Mouse (Mus musculus): ENCODE data around the gene Cnga3. TPM values are rescaled to one million over a fixed set of nuclear protein-coding genes. Genes with fewer than 3 reads are reported as not detected.

Gene Cnga3
- polyA plus RNA-seq, 2 experiments = 0.11 TPM; not detected in 1

- H3K27ac ChIP-seq (replicated peaks; ENCODE audit: low read depth, low read length) = no peak overlapping the region
- no peak for TF ChIP-seq POLR2A (IDR thresholded peaks at IDR 0.05; ENCODE audit: borderline replicate concordance, extremely low read depth, insufficient read depth, insufficient read length)
- H3K36me3 ChIP-seq (ENCODE audit: control insufficient read depth, insufficient read depth, low read length) = no peaks in the 10 kb centered on the region
- ATAC-seq (ENCODE audit: low FRiP score, low read depth) (no peak), DNase-seq (ENCODE audit: low spot score) (no peak)
- no peaks in the 10 kb centered on the region for H3K27me3 ChIP-seq (ENCODE audit: control insufficient read depth, insufficient read depth, low read length)
- H3K9ac ChIP-seq (ENCODE audit: low read depth, low read length, severe bottlenecking) = no peak overlapping the region
- no peaks in the 10 kb centered on the region for H3K9me3 ChIP-seq (ENCODE audit: control insufficient read depth, low read length)
- H3K4me1 ChIP-seq (ENCODE audit: control insufficient read depth, insufficient read depth, low read length) = 0 out of 2 replicates have a peak, but pooled peaks cover 7% of the 10 kb centered on the region
- no peak overlapping the region for H3K4me3 ChIP-seq (replicated peaks; ENCODE audit: low read length)
- H3K4me2 ChIP-seq (replicated peaks; ENCODE audit: low read depth, low read length, severe bottlenecking) = no peak overlapping the region
- WGBS = 60% methylated on average over 1 of the region's 1 CpGs
These were observed 82.2 kb downstream of the Cnga3 start for GRCm38 (mm10) chr1:37296414-37296813.

DNA sequence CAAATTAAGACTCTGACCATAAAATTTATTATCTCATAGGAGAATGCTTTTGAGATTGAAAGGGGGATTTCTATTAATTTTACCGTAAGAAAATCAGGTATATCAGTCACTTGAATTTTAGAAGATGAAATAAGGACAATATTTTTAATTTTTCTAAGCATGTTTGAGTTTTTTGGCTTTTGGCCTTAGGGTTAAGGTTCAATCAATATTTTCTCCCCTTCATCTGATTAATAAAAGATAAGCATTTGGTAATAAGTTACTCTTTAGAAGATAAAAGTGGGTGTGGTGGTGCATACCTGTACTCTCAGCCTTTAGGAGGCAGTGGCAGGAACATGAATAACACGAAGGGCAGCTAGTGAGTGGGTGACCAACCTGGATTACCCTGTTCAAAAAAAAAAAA, 84.7 kb downstream of the Cnga3 start:
- no peak for ATAC-seq (ENCODE audit: low FRiP score, low read depth)
- no peaks in the 10 kb centered on the region for H3K9me3 ChIP-seq (ENCODE audit: control insufficient read depth, low read length)
- no peaks in the 10 kb centered on the region for H3K27me3 ChIP-seq (ENCODE audit: control insufficient read depth, insufficient read depth, low read length)
- H3K9ac ChIP-seq (ENCODE audit: low read depth, low read length, severe bottlenecking) = no peak overlapping the region
- no peak overlapping the region for H3K4me2 ChIP-seq (replicated peaks; ENCODE audit: low read depth, low read length, severe bottlenecking)
- no peak overlapping the region for H3K27ac ChIP-seq (replicated peaks; ENCODE audit: low read depth, low read length)
- H3K36me3 ChIP-seq (ENCODE audit: control insufficient read depth, insufficient read depth, low read length) = no peaks in the 10 kb centered on the region
- DNase-seq (ENCODE audit: low spot score) = no peak
- H3K4me3 ChIP-seq (replicated peaks; ENCODE audit: low read length) = no peak overlapping the region
- no peak for TF ChIP-seq POLR2A (IDR thresholded peaks at IDR 0.05; ENCODE audit: borderline replicate concordance, extremely low read depth, insufficient read depth, insufficient read length)
- 0 out of 2 replicates have a peak, but pooled peaks cover 7% of the 10 kb centered on the region for H3K4me1 ChIP-seq (ENCODE audit: control insufficient read depth, insufficient read depth, low read length)
- WGBS = 75% methylated on average over 2 of the region's 2 CpGs

DNA sequence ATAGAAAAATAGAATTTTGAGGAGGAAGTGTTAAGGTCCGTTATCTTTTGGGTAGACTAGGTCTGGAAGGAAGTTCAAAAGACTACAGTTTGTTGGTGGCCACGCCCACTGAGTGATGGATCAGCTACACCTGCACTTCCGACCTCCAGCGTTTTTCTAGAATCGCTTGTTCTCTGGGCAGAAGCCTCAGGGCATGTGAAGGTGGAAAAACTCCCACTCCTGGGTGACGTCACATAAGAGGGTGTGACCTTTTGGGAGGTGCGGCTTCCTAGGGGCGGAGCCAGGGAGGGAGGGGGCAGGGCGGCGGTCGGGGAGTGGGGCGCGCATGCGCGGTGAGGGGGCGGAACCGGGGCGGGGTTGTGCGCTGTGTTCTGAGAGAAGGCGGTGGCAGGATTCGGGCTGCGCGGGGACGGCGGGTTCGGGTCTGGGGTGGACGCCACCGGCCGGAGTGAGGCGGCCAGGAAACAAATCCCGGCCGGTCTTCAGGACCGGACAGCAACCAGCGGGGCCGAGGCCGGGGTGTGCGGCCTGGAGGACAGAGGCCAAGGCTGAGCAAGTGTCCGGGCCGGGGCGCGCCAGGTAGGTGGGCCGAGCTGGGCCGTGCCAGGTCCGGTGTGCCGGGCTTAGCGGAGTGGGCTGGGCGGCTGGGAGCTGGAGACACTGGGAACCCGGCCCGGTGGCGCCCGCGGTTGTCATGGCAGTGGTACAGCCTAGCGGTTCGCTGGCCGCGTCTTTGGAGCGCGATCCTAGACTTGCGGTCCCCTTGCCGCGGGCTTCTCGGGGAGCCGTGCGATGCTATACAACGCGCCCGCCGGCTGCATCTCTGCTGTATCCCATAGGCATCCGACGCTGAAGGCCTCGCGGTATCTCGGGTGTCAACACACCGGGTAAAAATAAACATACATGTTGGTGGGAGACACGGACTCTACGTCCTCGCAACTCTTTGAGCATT, 85.6 kb downstream of the Cnga3 start, which contains the start of gene Inpp4a:
Inpp4a (plus strand) TSS at position 326 of the 952 bp plus-strand sequence.
- ATAC-seq (ENCODE audit: low FRiP score, low read depth) = peak; percentile 90
- peak; percentile 88 for DNase-seq (ENCODE audit: low spot score)

DNA sequence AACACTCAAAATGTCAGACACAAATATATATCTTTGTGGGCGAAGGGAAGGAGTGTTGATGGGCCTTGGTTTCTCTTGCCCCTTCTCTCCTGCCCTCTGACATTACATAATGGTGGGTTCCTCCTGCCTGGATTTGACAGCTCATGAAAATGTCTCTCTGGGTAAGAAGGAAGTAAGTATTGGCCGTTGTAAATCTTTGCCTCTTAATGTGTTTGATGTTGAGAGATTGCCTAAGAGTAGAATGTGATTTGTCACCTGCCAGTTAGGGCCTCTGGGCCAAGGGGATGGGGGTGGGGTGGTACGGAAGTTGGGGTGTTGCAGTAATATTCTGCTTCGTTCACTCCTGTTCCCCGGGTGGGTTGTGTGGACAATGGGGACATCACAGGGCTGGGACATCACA, 86.4 kb downstream of the Cnga3 start:
- Histone ChIP-seq H3K36me3 (ENCODE audit: control insufficient read depth, insufficient read depth, low read length) (no peaks in the 10 kb centered on the region), H3K27me3 (ENCODE audit: control insufficient read depth, insufficient read depth, low read length) (no peaks in the 10 kb centered on the region), H3K9me3 (ENCODE audit: control insufficient read depth, low read length) (no peaks in the 10 kb centered on the region), H3K4me3 (replicated peaks; ENCODE audit: low read length) (peak overlapping the region; percentile 90), H3K9ac (ENCODE audit: low read depth, low read length, severe bottlenecking) (peak overlapping the region; percentile 87), H3K4me2 (replicated peaks; ENCODE audit: low read depth, low read length, severe bottlenecking) (peak overlapping the region; percentile 65), H3K4me1 (ENCODE audit: control insufficient read depth, insufficient read depth, low read length) (0 out of 2 replicates have a peak, but pooled peaks cover 7% of the 10 kb centered on the region), H3K27ac (replicated peaks; ENCODE audit: low read depth, low read length) (no peak overlapping the region)
- TF ChIP-seq POLR2A (IDR thresholded peaks at IDR 0.05; ENCODE audit: borderline replicate concordance, extremely low read depth, insufficient read depth, insufficient read length) = no peak
- WGBS = 20% methylated on average over 5 of the region's 5 CpGs
- no peak for ATAC-seq (ENCODE audit: low FRiP score, low read depth)
- no peak for DNase-seq (ENCODE audit: low spot score)

More for the DNA sequence above, 85.6 kb downstream of the Cnga3 start, which contains the start of gene Inpp4a:
- H3K36me3 ChIP-seq (ENCODE audit: control insufficient read depth, insufficient read depth, low read length) = no peaks in the 10 kb centered on the region
- no peaks in the 10 kb centered on the region for H3K9me3 ChIP-seq (ENCODE audit: control insufficient read depth, low read length)
- no peak within 1 kb of the TSS for H3K27ac ChIP-seq (replicated peaks; ENCODE audit: low read depth, low read length)
- H3K4me2 ChIP-seq (replicated peaks; ENCODE audit: low read depth, low read length, severe bottlenecking) = peak within 1 kb of the TSS; percentile 65
- TF ChIP-seq POLR2A (IDR thresholded peaks at IDR 0.05; ENCODE audit: borderline replicate concordance, extremely low read depth, insufficient read depth, insufficient read length) = no peak
- H3K27me3 ChIP-seq (ENCODE audit: control insufficient read depth, insufficient read depth, low read length) = no peaks in the 10 kb centered on the region
- H3K4me1 ChIP-seq (ENCODE audit: control insufficient read depth, insufficient read depth, low read length) = 0 out of 2 replicates have a peak, but pooled peaks cover 7% of the 10 kb centered on the region
- peak within 1 kb of the TSS; percentile 90 for H3K4me3 ChIP-seq (replicated peaks; ENCODE audit: low read length)
- H3K9ac ChIP-seq (ENCODE audit: low read depth, low read length, severe bottlenecking) = peak within 1 kb of the TSS; percentile 87
- under 1% methylated on average over 52 of the region's 77 CpGs for WGBS

DNA sequence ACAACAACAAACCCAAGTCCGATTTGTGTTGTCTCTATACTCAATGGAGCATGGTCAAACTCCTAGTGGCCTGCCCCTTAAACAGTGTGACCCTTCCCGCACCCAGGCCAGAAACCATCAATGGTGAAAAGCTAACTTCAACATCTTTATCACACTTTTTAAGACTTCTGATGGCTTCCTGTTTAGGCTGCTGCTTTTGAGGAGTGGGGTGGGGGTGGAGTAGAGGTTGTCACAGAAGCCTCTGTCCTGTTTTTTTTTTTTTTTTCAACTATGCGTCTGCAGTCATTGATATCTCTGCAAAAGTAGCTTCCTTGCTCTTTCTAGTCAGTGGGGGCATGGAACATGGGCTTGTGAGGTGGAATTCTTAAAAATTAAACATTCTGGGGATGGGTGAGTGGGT, 88.6 kb downstream of the Cnga3 start:
- WGBS = 62% methylated on average over 3 of the region's 3 CpGs
- H3K27ac ChIP-seq (replicated peaks; ENCODE audit: low read depth, low read length) = no peak overlapping the region
- no peak overlapping the region for H3K9ac ChIP-seq (ENCODE audit: low read depth, low read length, severe bottlenecking)
- TF ChIP-seq POLR2A (IDR thresholded peaks at IDR 0.05; ENCODE audit: borderline replicate concordance, extremely low read depth, insufficient read depth, insufficient read length) = no peak
- no peak overlapping the region for H3K4me3 ChIP-seq (replicated peaks; ENCODE audit: low read length)
- H3K4me1 ChIP-seq (ENCODE audit: control insufficient read depth, insufficient read depth, low read length) = 0 out of 2 replicates have a peak, but pooled peaks cover 7% of the 10 kb centered on the region
- no peak overlapping the region for H3K4me2 ChIP-seq (replicated peaks; ENCODE audit: low read depth, low read length, severe bottlenecking)
- ATAC-seq (ENCODE audit: low FRiP score, low read depth) = no peak
- H3K36me3 ChIP-seq (ENCODE audit: control insufficient read depth, insufficient read depth, low read length) = no peaks in the 10 kb centered on the region
- no peaks in the 10 kb centered on the region for H3K9me3 ChIP-seq (ENCODE audit: control insufficient read depth, low read length)
- no peaks in the 10 kb centered on the region for H3K27me3 ChIP-seq (ENCODE audit: control insufficient read depth, insufficient read depth, low read length)
- DNase-seq (ENCODE audit: low spot score) = no peak

All from limb, embryonic 14.5 days (tissue).